Mouse (Mus musculus) layer of hippocampus, postnatal 25 days (tissue): ENCODE results near the gene Hax1. TPM values are rescaled to one million over a fixed set of nuclear protein-coding genes. Genes with fewer than 3 reads are reported as not detected.

Source experiments
- DNase-seq, 2 experiments: peaks; one replicate each; pipeline ENCODE4 v3.0.0; 2022; ENCODE audit warnings: mixed read lengths in 2 of 2, low spot score in 1 of 2; ENCODE audit errors: extremely low spot score in 1 of 2
- total RNA-seq, 2 experiments: library from RNA; stranded (reverse); gene quantifications; 2 replicates each; pipeline ENCODE4 v1.2.3; 2021

The Hax1 gene
- 10 to 100 TPM; 75.8 to 94.9 TPM for total RNA-seq

- DNase-seq = peak; percentile 89 to 95
These were observed at the start of gene Hax1 for GRCm38 (mm10) chr3:89998612-89999054. Hax1 (minus strand) TSS chr3:89998780.

- DNase-seq = no peak
These were observed 37.7 kb upstream of the Hax1 start for GRCm38 (mm10) chr3:90036263-90036662.

GRCm38 (mm10) chr3:90034653-90035052 is 36.1 kb upstream of the Hax1 start:
- no peak for DNase-seq

GRCm38 (mm10) chr3:90016626-90017025 is 18.0 kb upstream of the Hax1 start:
- DNase-seq = no peak

GRCm38 (mm10) chr3:90010291-90010690 is 11.7 kb upstream of the Hax1 start:
- DNase-seq = no peak

- no peak for DNase-seq
These were observed 5.7 kb upstream of the Hax1 start for GRCm38 (mm10) chr3:90004091-90004796.

- DNase-seq = no peak
These were observed 1.2 kb upstream of the Hax1 start for GRCm38 (mm10) chr3:89999830-90000229.

GRCm38 (mm10) chr3:89999090-89999489 is 510 bp upstream of the Hax1 start:
- DNase-seq = peak in 1 of 2 experiments; percentile 16

GRCm38 (mm10) chr3:89997791-89998495 is 637 bp downstream of the Hax1 start:
- DNase-seq = peak in 1 of 2 experiments; percentile 8

GRCm38 (mm10) chr3:89994807-89995515 is 3.6 kb downstream of the Hax1 start:
- no peak for DNase-seq

- DNase-seq = no peak
These were observed 10.8 kb downstream of the Hax1 start for GRCm38 (mm10) chr3:89987822-89988221.

GRCm38 (mm10) chr3:89987211-89987610 is 11.4 kb downstream of the Hax1 start:
- no peak for DNase-seq

- DNase-seq = no peak
These were observed 16.2 kb downstream of the Hax1 start for GRCm38 (mm10) chr3:89982426-89982825.

GRCm38 (mm10) chr3:89976859-89977258 is 21.7 kb downstream of the Hax1 start:
- DNase-seq = no peak

- DNase-seq = no peak
These were observed 30.1 kb downstream of the Hax1 start for GRCm38 (mm10) chr3:89968509-89968908.

GRCm38 (mm10) chr3:89966946-89967345 is 31.6 kb downstream of the Hax1 start:
- DNase-seq = no peak

GRCm38 (mm10) chr3:89965972-89966371 is 32.6 kb downstream of the Hax1 start:
- DNase-seq = no peak

GRCm38 (mm10) chr3:89965557-89965956 is 33.0 kb downstream of the Hax1 start:
- DNase-seq = no peak

GRCm38 (mm10) chr3:89963926-89964739 is 34.4 kb downstream of the Hax1 start:
- DNase-seq = peak in 1 of 2 experiments; percentile 51

- peak; percentile 52 for DNase-seq
These were observed 35.3 kb downstream of the Hax1 start, which contains the start of gene Atp8b2 for GRCm38 (mm10) chr3:89963221-89963763. Atp8b2 (minus strand) TSS chr3:89963508.
